Mouse (Mus musculus) E14TG2a.4 (cell line): ENCODE measurements around the gene Rap1gap2.

Experiments used
- CTCF ChIP-seq: conservative IDR thresholded peaks from 2 replicates; pipeline ENCODE4 v1.5.1; 2014; ENCODE audit warnings: low read length
- NANOG ChIP-seq: IDR thresholded peaks from 2 replicates; pipeline ENCODE4 v1.6.1; 2014; ENCODE audit warnings: borderline replicate concordance, low read length, mixed read lengths

- TF ChIP-seq CTCF (no peak), NANOG (no peak)
Measured at GRCm38 (mm10) chr11:74589401-74590238, 21.1 kb downstream of the Rap1gap2 start.
